Mouse (Mus musculus) activated CD4-positive, CD25-positive, alpha-beta regulatory T cell, adult 4 months (primary cell): ENCODE measurements around the gene Il1rl2. TPM values are rescaled to one million over a fixed set of nuclear protein-coding genes. Genes with fewer than 3 reads are reported as not detected.

Source experiments
- ATAC-seq: one replicate; pipeline ENCODE4 v1.8.0; 2017
- polyA plus RNA-seq, 2 experiments: library from polyadenylated mRNA; unstranded; fragments of 100-300 nt; shearing (Covaris generic); gene quantifications; one replicate each; pipeline ENCODE4 v1.2.1; 2017

Gene Il1rl2
- polyA plus RNA-seq, 2 experiments from 2014 or later: 1.3 to 1.5 TPM

GRCm38 (mm10) chr1:40380111-40380510, 55.7 kb downstream of the Il1rl2 start:
- peak; percentile 45 for ATAC-seq

- peak; percentile 70 for ATAC-seq
Measured at GRCm38 (mm10) chr1:40380990-40381389, 56.6 kb downstream of the Il1rl2 start.

- peak; percentile 33 for ATAC-seq
Measured at GRCm38 (mm10) chr1:40382841-40383240, 58.4 kb downstream of the Il1rl2 start.

- ATAC-seq: no peak
Measured at GRCm38 (mm10) chr1:40384931-40385545, 60.6 kb downstream of the Il1rl2 start.

GRCm38 (mm10) chr1:40391374-40391773, 67.0 kb downstream of the Il1rl2 start:
- peak; percentile 41 for ATAC-seq

GRCm38 (mm10) chr1:40392535-40392934, 68.1 kb downstream of the Il1rl2 start:
- ATAC-seq: no peak

- peak; percentile 40 for ATAC-seq
Measured at GRCm38 (mm10) chr1:40393214-40393613, 68.8 kb downstream of the Il1rl2 start.

GRCm38 (mm10) chr1:40399639-40400038, 75.2 kb downstream of the Il1rl2 start:
- ATAC-seq: peak; percentile 58

GRCm38 (mm10) chr1:40404682-40405081, 80.3 kb downstream of the Il1rl2 start:
- ATAC-seq: no peak

GRCm38 (mm10) chr1:40409882-40410281, 85.5 kb downstream of the Il1rl2 start:
- no peak for ATAC-seq

- ATAC-seq: peak; percentile 65
Measured at GRCm38 (mm10) chr1:40413039-40413438, 88.6 kb downstream of the Il1rl2 start.

GRCm38 (mm10) chr1:40414276-40414675, 89.9 kb downstream of the Il1rl2 start:
- no peak for ATAC-seq

GRCm38 (mm10) chr1:40414863-40415656, 90.7 kb downstream of the Il1rl2 start:
- ATAC-seq: no peak

- ATAC-seq: no peak
Measured at GRCm38 (mm10) chr1:40417034-40417433, 92.6 kb downstream of the Il1rl2 start.

Other genes with a start within 250 kb of the Il1rl2 start
- gene Il1r1, start 99.5 kb upstream of the Il1rl2 start, polyA plus RNA-seq: under 1 TPM; 0.25 to 0.46 TPM
- gene Il1rl1, start 105.0 kb downstream of the Il1rl2 start, polyA plus RNA-seq: 10 to 100 TPM in 1 of 2 experiments, 1 to 10 TPM in 1; 7.7 to 17.7 TPM
- gene Il18r1, start 140.9 kb downstream of the Il1rl2 start, polyA plus RNA-seq: 100 to 1,000 TPM in 1 of 2 experiments, 10 to 100 TPM in 1; 72.9 to 107 TPM
- gene Il18rap, start 190.8 kb downstream of the Il1rl2 start, polyA plus RNA-seq: 10 to 100 TPM; 19.6 to 23.5 TPM